9 mouse cellular contexts compared by ENCODE assay signal in genomic region chr17:26994410-26994809, GRCm38 (mm10). TPM values are rescaled to one million over a fixed set of nuclear protein-coding genes. Genes with fewer than 3 reads are reported as not detected.
DNase-seq lines count a peak whose midpoint lies in the region; ATAC-seq and TF ChIP-seq lines count a peak whose summit lies in the region.
"Had no signal": no experiment of that assay in that cellular context is flagged by ENCODE, and none has a peak within 500 bp of the region (broad histone marks: within the 10 kb centered on the region; RNA-seq: fewer than 3 reads in every experiment).

No protein-coding gene starts in this region.

- no peaks in the 10 kb centered on the region for H3K9me3 ChIP-seq in hindbrain, postnatal 0 days (ENCODE audit: low read length)
- H3K9me3 ChIP-seq in hindbrain, embryonic 12.5 days (replicated peaks), result no peaks in the 10 kb centered on the region
- H3K9me3 ChIP-seq in lung, postnatal 0 days (ENCODE audit: low read length), result no peaks in the 10 kb centered on the region

- H3K9ac ChIP-seq in hindbrain, postnatal 0 days (replicated peaks; ENCODE audit: low read length), result no peak overlapping the region
- H3K9ac ChIP-seq in hindbrain, embryonic 12.5 days, result no peak overlapping the region
- no peak overlapping the region for H3K9ac ChIP-seq in lung, postnatal 0 days (replicated peaks; ENCODE audit: low read depth)

- H3K4me1 ChIP-seq in hindbrain, postnatal 0 days (ENCODE audit: insufficient read depth, low read length), result no peaks in the 10 kb centered on the region
- no peaks in the 10 kb centered on the region for H3K4me1 ChIP-seq in hindbrain, embryonic 12.5 days
- no peaks in the 10 kb centered on the region for H3K4me1 ChIP-seq in lung, postnatal 0 days (ENCODE audit: insufficient read depth, low read depth, low read length)

- intact Hi-C loops in heart, postnatal 14 days (cut with DNase I), result no loop called here

- no peak for TF ChIP-seq EP300 in lung, postnatal 0 days (IDR thresholded peaks at IDR 0.05)

- ATAC-seq in hindbrain, postnatal 0 days, result no peak
- ATAC-seq in hindbrain, embryonic 12.5 days (ENCODE audit: low FRiP score), result no peak
- peak; percentile 79 for ATAC-seq in lung, postnatal 0 days

- WGBS in hindbrain, postnatal 0 days, result 57% methylated on average over 14 of the region's 14 CpGs
- WGBS in hindbrain, embryonic 12.5 days, result 88% methylated on average over 14 of the region's 14 CpGs
- 10% methylated on average over 14 of the region's 14 CpGs for WGBS in lung, postnatal 0 days

- H3K27ac ChIP-seq in hindbrain, postnatal 0 days, result no peak overlapping the region
- H3K27ac ChIP-seq in hindbrain, embryonic 12.5 days, result no peak overlapping the region
- peak overlapping the region; percentile 82 for H3K27ac ChIP-seq in lung, postnatal 0 days (ENCODE audit: low read length)

- H3K4me2 ChIP-seq in hindbrain, postnatal 0 days (ENCODE audit: low read depth, low read length), result no peak overlapping the region
- no peak overlapping the region for H3K4me2 ChIP-seq in hindbrain, embryonic 12.5 days (replicated peaks)
- H3K4me2 ChIP-seq in lung, postnatal 0 days (replicated peaks; ENCODE audit: low read depth, low read length), result peak overlapping the region; percentile 38

- H3K4me3 ChIP-seq in hindbrain, postnatal 0 days (ENCODE audit: low read length), result no peak overlapping the region
- no peak overlapping the region for H3K4me3 ChIP-seq in hindbrain, embryonic 12.5 days
- H3K4me3 ChIP-seq in lung, postnatal 0 days (ENCODE audit: low read depth, low read length), result no peak overlapping the region

- DNase-seq in hindbrain, postnatal 0 days (ENCODE audit: low spot score), result peak; percentile 58
- peak; percentile 23 for DNase-seq in brain, adult 2 months (ENCODE audit: low read depth, low spot score)
- peak; percentile 78 to 84 for DNase-seq in heart, postnatal 14 days
- peak; percentile 95 for DNase-seq in lung, postnatal 0 days (ENCODE audit: low spot score)
- DNase-seq in frontal cortex, postnatal 14 days (ENCODE audit: low spot score in 2 of 2), result no peak
- DNase-seq in cerebellum, postnatal 4 days (ENCODE audit: low spot score in 2 of 2), result no peak
- no peak for DNase-seq in spleen, adult 12 weeks (ENCODE audit: low spot score)
- DNase-seq: cerebellum, adult 2 months had no signal

- TF ChIP-seq CTCF in hindbrain, postnatal 0 days (IDR thresholded peaks at IDR 0.05; ENCODE audit: low read depth), result no peak
- TF ChIP-seq CTCF in lung, postnatal 0 days (IDR thresholded peaks at IDR 0.05), result no peak

- H3K27me3 ChIP-seq in hindbrain, postnatal 0 days (ENCODE audit: insufficient read depth, low read length), result no peaks in the 10 kb centered on the region
- no peaks in the 10 kb centered on the region for H3K27me3 ChIP-seq in hindbrain, embryonic 12.5 days
- no peaks in the 10 kb centered on the region for H3K27me3 ChIP-seq in lung, postnatal 0 days (replicated peaks; ENCODE audit: insufficient read depth, low read length)

- no peaks in the 10 kb centered on the region for H3K36me3 ChIP-seq in hindbrain, postnatal 0 days (ENCODE audit: insufficient read depth, low read length)
- H3K36me3 ChIP-seq in hindbrain, embryonic 12.5 days, result no peaks in the 10 kb centered on the region
- H3K36me3 ChIP-seq in lung, postnatal 0 days (ENCODE audit: insufficient read depth, low read length), result no peaks in the 10 kb centered on the region

RNA-seq across cellular contexts. Expression of gene Zbtb9, which starts 21.4 kb away (rescaled TPM):
- total RNA-seq in hindbrain, postnatal 0 days (2014; rRNA removed), result 21.4 and 22.7 TPM in 2 replicates
- 6.6 and 7.8 TPM in 2 replicates for polyA plus RNA-seq in hindbrain, postnatal 0 days (2015; fragmentation: Nextera tagmentation; extraction: Ambion mirVana)
- 19.4 and 19.7 TPM in 2 replicates for polyA plus RNA-seq in hindbrain, embryonic 12.5 days (2016; fragmentation: Nextera tagmentation; extraction: Ambion mirVana)
- total RNA-seq in heart, postnatal 14 days (2021), result 1 to 10 TPM; 1.7 to 3.3 TPM
- polyA plus RNA-seq in lung, postnatal 0 days (2015; fragmentation: Nextera tagmentation; extraction: Ambion mirVana), result 9.3 and 9.9 TPM in 2 replicates

RNA-seq across cellular contexts. Expression of gene Bak1, which starts 34.4 kb away (rescaled TPM):
- 62.9 and 70.8 TPM in 2 replicates for total RNA-seq in hindbrain, postnatal 0 days (2014; rRNA removed)
- 4.0 and 4.2 TPM in 2 replicates for polyA plus RNA-seq in hindbrain, postnatal 0 days (2015; fragmentation: Nextera tagmentation; extraction: Ambion mirVana)
- polyA plus RNA-seq in hindbrain, embryonic 12.5 days (2016; fragmentation: Nextera tagmentation; extraction: Ambion mirVana), result 3.3 and 3.5 TPM in 2 replicates
- total RNA-seq in heart, postnatal 14 days (2021), result 10 to 100 TPM; 30.6 to 36.0 TPM
- polyA plus RNA-seq in lung, postnatal 0 days (2015; fragmentation: Nextera tagmentation; extraction: Ambion mirVana), result 3.8 and 4.0 TPM in 2 replicates

RNA-seq across cellular contexts. Expression of gene Syngap1, which starts 53.4 kb away (rescaled TPM):
- 53.4 and 74.2 TPM in 2 replicates for total RNA-seq in hindbrain, postnatal 0 days (2014; rRNA removed)
- polyA plus RNA-seq in hindbrain, postnatal 0 days (2015; fragmentation: Nextera tagmentation; extraction: Ambion mirVana), result 4.4 and 5.3 TPM in 2 replicates
- polyA plus RNA-seq in hindbrain, embryonic 12.5 days (2016; fragmentation: Nextera tagmentation; extraction: Ambion mirVana), result 4.2 and 4.4 TPM in 2 replicates
- 1 to 10 TPM; 7.3 to 7.7 TPM for total RNA-seq in heart, postnatal 14 days (2021)
- 1.0 and 1.4 TPM in 2 replicates for polyA plus RNA-seq in lung, postnatal 0 days (2015; fragmentation: Nextera tagmentation; extraction: Ambion mirVana)

RNA-seq across cellular contexts. Expression of gene Cuta, which starts 55.0 kb away (rescaled TPM):
- total RNA-seq in hindbrain, postnatal 0 days (2014; rRNA removed), result 59.0 and 63.8 TPM in 2 replicates
- polyA plus RNA-seq in hindbrain, postnatal 0 days (2015; fragmentation: Nextera tagmentation; extraction: Ambion mirVana), result 149 and 152 TPM in 2 replicates
- polyA plus RNA-seq in hindbrain, embryonic 12.5 days (2016; fragmentation: Nextera tagmentation; extraction: Ambion mirVana), result 131 and 149 TPM in 2 replicates
- total RNA-seq in heart, postnatal 14 days (2021), result 10 to 100 TPM; 91.1 to 91.8 TPM
- 179 and 180 TPM in 2 replicates for polyA plus RNA-seq in lung, postnatal 0 days (2015; fragmentation: Nextera tagmentation; extraction: Ambion mirVana)

Comparison
In these comparisons a context has a peak if more than half of its experiments do, and no peak if none do; other contexts are left out.
1. DNase-seq: peak in hindbrain, postnatal 0 days (single experiment), brain, adult 2 months (single experiment), heart, postnatal 14 days (2 of 2) and lung, postnatal 0 days (single experiment); none in frontal cortex, postnatal 14 days (0 of 2), cerebellum, postnatal 4 days (0 of 2) and spleen, adult 12 weeks (single experiment).